Mouse (Mus musculus): ENCODE measurements at regions not wholly inside any gene's neighbourhood (a gene's known extent, or its start where the extent isn't known, plus 50 kb on each side); places are given as distances from the start of the nearest gene placed in this dataset.

DNA sequence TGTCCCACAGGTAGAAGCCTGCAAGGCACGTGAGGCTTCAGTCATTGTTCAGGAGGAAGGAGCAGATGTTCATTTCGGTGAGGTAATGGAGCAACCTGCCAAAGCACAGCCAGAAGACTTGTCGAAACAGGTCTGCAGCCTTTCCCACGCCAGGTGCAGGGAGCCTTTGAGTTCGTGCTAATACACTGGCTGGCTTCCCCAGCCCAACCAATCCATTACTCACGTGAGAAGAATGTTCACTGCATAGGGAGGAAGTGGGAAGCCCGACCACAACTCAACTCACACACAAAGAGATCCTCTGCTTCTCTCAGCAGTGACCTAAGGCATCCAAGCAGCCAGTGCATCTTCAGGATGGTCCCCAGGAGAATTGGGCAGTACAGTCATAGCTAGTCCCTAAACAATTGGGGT, 153.0 kb upstream of the Hes1 start:
- H3K4me3 ChIP-seq (ENCODE audit: low read depth, low read length), result no peak overlapping the region
- H3K4me1 ChIP-seq (replicated peaks; ENCODE audit: control insufficient read depth, insufficient read depth, low read length), result no peaks in the 10 kb centered on the region
- WGBS, result 64% methylated on average over 7 of the region's 7 CpGs
- no peak overlapping the region for H3K27ac ChIP-seq (ENCODE audit: low read depth, low read length)
- no peak for TF ChIP-seq CTCF (IDR thresholded peaks at IDR 0.05; ENCODE audit: low read depth)
- 0 out of 2 replicates have a peak, but pooled peaks cover 3% of the 10 kb centered on the region for H3K9me3 ChIP-seq (ENCODE audit: control insufficient read depth)
- no peaks in the 10 kb centered on the region for H3K27me3 ChIP-seq (replicated peaks; ENCODE audit: control insufficient read depth, insufficient read depth, low read length)
- no peak overlapping the region for H3K9ac ChIP-seq (ENCODE audit: low read depth, low read length)
- no peaks in the 10 kb centered on the region for H3K36me3 ChIP-seq (ENCODE audit: control insufficient read depth, insufficient read depth)
- H3K4me2 ChIP-seq (replicated peaks; ENCODE audit: low read depth), result no peak overlapping the region
- ATAC-seq, result peak; percentile 49; the same call in 1 of the 2 replicates

DNA sequence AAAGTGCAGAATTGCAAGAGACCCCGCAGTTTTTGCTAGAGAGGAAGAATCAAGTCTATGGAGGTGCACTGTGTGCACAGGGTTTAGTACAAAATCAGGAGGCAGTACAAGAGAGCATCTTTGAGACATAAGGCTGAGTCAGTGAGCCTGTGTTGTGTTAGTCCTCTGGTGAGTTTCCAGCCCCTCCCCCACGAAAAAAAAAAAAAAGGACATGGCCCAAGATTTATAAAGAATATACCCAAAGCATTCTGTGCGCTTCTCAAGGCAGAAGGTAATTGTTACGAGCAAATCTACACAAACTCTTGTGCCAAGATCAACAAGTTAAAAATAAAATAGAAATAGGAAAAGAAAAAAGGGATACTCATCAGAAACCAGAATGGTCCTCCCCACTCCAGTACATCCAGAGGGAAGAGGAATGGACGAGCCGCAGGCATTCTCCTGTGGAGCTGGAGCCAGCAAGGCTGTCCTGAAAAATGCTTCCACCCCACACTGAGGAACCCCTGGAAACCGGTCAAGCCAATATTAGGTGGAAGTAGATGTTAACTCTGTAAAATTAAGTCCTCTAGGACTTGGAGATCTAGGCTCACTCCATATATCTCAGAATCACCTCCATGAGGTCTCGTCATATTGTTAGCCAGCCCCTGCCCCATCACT, 150.7 kb upstream of the Hes1 start:
- no peak overlapping the region for H3K4me3 ChIP-seq (ENCODE audit: low read depth, low read length)
- TF ChIP-seq CTCF (IDR thresholded peaks at IDR 0.05; ENCODE audit: low read depth), result no peak
- WGBS, result 76% methylated on average over 8 of the region's 8 CpGs
- H3K9me3 ChIP-seq (ENCODE audit: control insufficient read depth), result 0 out of 2 replicates have a peak, but pooled peaks cover 3% of the 10 kb centered on the region
- H3K4me2 ChIP-seq (replicated peaks; ENCODE audit: low read depth), result no peak overlapping the region
- H3K27ac ChIP-seq (ENCODE audit: low read depth, low read length), result no peak overlapping the region
- no peak overlapping the region for H3K9ac ChIP-seq (ENCODE audit: low read depth, low read length)
- ATAC-seq, result no peak
- H3K27me3 ChIP-seq (replicated peaks; ENCODE audit: control insufficient read depth, insufficient read depth, low read length), result no peaks in the 10 kb centered on the region
- no peaks in the 10 kb centered on the region for H3K36me3 ChIP-seq (ENCODE audit: control insufficient read depth, insufficient read depth)
- H3K4me1 ChIP-seq (replicated peaks; ENCODE audit: control insufficient read depth, insufficient read depth, low read length), result no peaks in the 10 kb centered on the region

- Histone ChIP-seq H3K4me1 (replicated peaks; ENCODE audit: control insufficient read depth, insufficient read depth, low read length) (no peaks in the 10 kb centered on the region), H3K9ac (ENCODE audit: low read depth, low read length) (no peak overlapping the region), H3K4me3 (ENCODE audit: low read depth, low read length) (no peak overlapping the region), H3K27ac (ENCODE audit: low read depth, low read length) (no peak overlapping the region), H3K9me3 (ENCODE audit: control insufficient read depth) (0 out of 2 replicates have a peak, but pooled peaks cover 3% of the 10 kb centered on the region), H3K27me3 (replicated peaks; ENCODE audit: control insufficient read depth, insufficient read depth, low read length) (no peaks in the 10 kb centered on the region), H3K36me3 (ENCODE audit: control insufficient read depth, insufficient read depth) (no peaks in the 10 kb centered on the region), H3K4me2 (replicated peaks; ENCODE audit: low read depth) (0 out of 2 replicates have a peak overlapping the region, but pooled peaks have one; percentile 9)
- peak; percentile 38 for TF ChIP-seq CTCF (IDR thresholded peaks at IDR 0.05; ENCODE audit: low read depth)
- 42% methylated on average over 11 of the region's 11 CpGs for WGBS
- ATAC-seq, result peak; percentile 79
Measured at GRCm38 (mm10) chr16:29915346-29915745, 148.8 kb upstream of the Hes1 start.

DNA sequence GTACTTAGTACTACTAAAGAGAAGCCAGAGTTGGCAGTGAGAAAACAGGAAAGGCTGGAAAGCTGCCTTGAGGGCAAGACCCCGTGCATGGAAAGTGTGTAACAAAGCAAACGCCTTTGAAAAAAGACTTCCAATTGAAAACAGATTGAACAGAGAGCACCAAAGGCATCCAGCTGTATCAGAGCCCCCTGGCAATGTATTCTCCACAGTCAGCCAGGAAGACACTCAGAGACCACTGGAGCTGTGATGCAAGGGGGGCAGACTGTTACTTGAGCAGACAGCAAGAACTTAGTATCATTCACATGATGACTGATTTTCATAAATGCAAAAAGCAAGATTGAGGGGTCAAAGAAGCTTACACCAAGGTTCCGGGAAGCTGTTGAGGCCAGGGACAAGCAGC, 146.2 kb upstream of the Hes1 start:
- WGBS, result 68% methylated on average over 3 of the region's 3 CpGs
- Histone ChIP-seq H3K9me3 (ENCODE audit: control insufficient read depth) (no peaks in the 10 kb centered on the region), H3K4me3 (ENCODE audit: low read depth, low read length) (no peak overlapping the region), H3K4me2 (replicated peaks; ENCODE audit: low read depth) (no peak overlapping the region), H3K9ac (ENCODE audit: low read depth, low read length) (no peak overlapping the region), H3K4me1 (replicated peaks; ENCODE audit: control insufficient read depth, insufficient read depth, low read length) (no peaks in the 10 kb centered on the region), H3K27me3 (replicated peaks; ENCODE audit: control insufficient read depth, insufficient read depth, low read length) (no peaks in the 10 kb centered on the region), H3K36me3 (ENCODE audit: control insufficient read depth, insufficient read depth) (no peaks in the 10 kb centered on the region), H3K27ac (ENCODE audit: low read depth, low read length) (no peak overlapping the region)
- no peak for ATAC-seq
- no peak for TF ChIP-seq CTCF (IDR thresholded peaks at IDR 0.05; ENCODE audit: low read depth)

DNA sequence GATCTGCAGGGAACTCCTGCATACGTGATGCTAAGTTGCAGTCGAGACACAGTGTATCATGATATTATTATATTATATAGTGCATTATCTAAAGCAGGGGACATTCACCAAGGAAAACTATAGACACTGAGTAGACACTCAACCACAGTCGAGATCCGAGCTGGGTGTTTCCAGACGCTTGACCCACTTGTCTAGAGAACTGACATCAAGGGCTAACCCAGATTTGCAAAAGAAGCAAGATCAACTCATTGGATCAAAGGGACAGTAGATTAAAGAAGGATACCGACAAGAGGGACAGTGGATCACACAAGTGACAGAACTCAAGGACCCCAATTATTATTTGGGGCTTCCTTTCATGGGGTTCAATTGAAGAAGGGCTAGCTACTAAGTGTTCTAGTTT, 145.8 kb upstream of the Hes1 start:
- Histone ChIP-seq H3K27me3 (replicated peaks; ENCODE audit: control insufficient read depth, insufficient read depth, low read length) (no peaks in the 10 kb centered on the region), H3K4me1 (replicated peaks; ENCODE audit: control insufficient read depth, insufficient read depth, low read length) (no peaks in the 10 kb centered on the region)
- WGBS, result 88% methylated on average over 6 of the region's 6 CpGs

GRCm38 (mm10) chr16:29920940-29921339, 143.2 kb upstream of the Hes1 start:
- H3K27ac ChIP-seq (ENCODE audit: low read depth, low read length), result no peak overlapping the region
- H3K4me3 ChIP-seq (ENCODE audit: low read depth, low read length), result no peak overlapping the region
- WGBS, result 65% methylated on average over 5 of the region's 5 CpGs
- H3K9ac ChIP-seq (ENCODE audit: low read depth, low read length), result no peak overlapping the region
- ATAC-seq, result no peak
- no peak overlapping the region for H3K4me2 ChIP-seq (replicated peaks; ENCODE audit: low read depth)
- H3K9me3 ChIP-seq (ENCODE audit: control insufficient read depth), result no peaks in the 10 kb centered on the region
- H3K36me3 ChIP-seq (ENCODE audit: control insufficient read depth, insufficient read depth), result no peaks in the 10 kb centered on the region
- no peaks in the 10 kb centered on the region for H3K27me3 ChIP-seq (replicated peaks; ENCODE audit: control insufficient read depth, insufficient read depth, low read length)
- TF ChIP-seq CTCF (IDR thresholded peaks at IDR 0.05; ENCODE audit: low read depth), result no peak
- H3K4me1 ChIP-seq (replicated peaks; ENCODE audit: control insufficient read depth, insufficient read depth, low read length), result no peaks in the 10 kb centered on the region

More for the DNA sequence above, 145.8 kb upstream of the Hes1 start:
- no peak overlapping the region for H3K9ac ChIP-seq (ENCODE audit: low read depth, low read length)
- no peak for ATAC-seq
- no peaks in the 10 kb centered on the region for H3K9me3 ChIP-seq (ENCODE audit: control insufficient read depth)
- no peak overlapping the region for H3K4me2 ChIP-seq (replicated peaks; ENCODE audit: low read depth)
- H3K4me3 ChIP-seq (ENCODE audit: low read depth, low read length), result no peak overlapping the region
- H3K36me3 ChIP-seq (ENCODE audit: control insufficient read depth, insufficient read depth), result no peaks in the 10 kb centered on the region
- no peak for TF ChIP-seq CTCF (IDR thresholded peaks at IDR 0.05; ENCODE audit: low read depth)
- no peak overlapping the region for H3K27ac ChIP-seq (ENCODE audit: low read depth, low read length)

Data from intestine, postnatal 0 days (tissue).